Mouse (Mus musculus) cerebellum, adult 11 months (tissue): Measurements from ENCODE around the gene Dscaml1.

Experiments used
- DNase-seq: peaks from one replicate; pipeline ENCODE4 v3.0.0; 2022

Gene Dscaml1

GRCm38 (mm10) chr9:45788405-45788804 is 362.0 kb downstream of the Dscaml1 start:
- DNase-seq: no peak

DNA sequence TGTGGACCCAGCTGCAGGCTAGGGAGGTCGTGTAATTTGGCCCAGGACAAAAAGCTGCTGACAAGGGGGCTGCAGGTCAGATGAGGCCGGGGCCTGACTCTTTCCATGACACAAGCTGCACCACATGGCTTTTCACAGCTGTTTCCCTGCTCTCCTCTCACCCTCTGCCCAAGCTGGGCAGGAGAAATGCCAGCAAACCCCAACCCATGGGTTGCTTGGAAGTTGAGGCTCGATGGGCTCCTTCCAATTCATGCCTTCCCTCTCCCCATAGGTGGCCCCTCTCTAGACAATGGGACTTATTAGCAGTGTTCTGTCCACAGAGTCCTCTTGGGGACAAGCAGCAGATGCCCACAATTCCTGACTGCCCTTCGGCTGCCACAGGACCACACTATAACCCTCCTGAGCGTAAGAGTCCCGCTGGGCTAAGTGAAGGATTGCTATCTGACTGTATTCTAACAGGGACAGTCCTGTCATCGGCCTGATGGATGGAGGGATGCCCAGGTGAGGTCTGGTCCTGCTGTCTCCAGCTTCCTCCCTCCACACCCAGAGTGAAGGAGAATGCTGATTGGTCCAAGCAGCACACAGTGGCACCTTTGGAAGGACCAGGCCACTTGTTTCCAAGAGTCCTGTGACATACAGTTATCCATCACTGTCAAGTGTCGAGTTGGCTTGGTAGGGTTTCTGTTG is 365.2 kb downstream of the Dscaml1 start:
- no peak for DNase-seq

DNA sequence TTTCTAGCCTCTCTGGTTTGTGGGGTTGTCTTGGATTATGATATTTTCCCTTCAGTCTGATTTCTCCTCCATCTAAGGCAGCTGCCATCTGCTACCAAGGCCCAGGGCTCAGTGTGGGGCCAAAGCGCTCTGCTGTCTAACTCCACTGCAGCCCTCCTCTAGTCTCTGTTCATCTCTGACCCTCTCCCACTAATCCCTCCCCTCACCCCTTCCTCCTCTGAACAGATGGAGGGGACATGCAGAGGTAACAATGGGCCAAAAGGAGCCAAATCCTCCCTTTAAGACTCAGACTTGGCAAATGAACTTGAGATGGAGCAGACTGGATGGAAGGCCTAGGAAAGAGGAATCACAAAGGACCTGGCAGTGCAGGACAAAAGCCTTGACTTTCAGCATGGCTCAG is 365.8 kb downstream of the Dscaml1 start:
- DNase-seq: no peak

DNA sequence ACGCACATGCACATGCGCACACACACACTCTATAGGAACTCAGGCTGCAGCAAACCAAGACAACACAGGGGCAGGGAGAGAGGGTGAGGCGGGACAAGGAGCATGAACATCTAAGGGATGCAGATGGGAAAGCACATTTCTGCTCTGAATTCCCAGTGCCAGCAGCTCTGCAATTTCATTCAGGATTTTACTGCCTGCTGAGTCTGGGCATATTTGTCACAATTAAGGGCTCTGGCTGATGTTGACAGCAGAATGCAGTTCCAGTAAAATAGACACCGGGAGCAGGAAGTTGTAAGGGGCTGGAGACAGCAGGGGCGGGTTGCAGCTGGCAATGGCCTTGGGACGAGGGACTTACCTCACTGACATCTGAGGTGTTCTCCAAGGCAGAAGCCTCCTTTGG is 367.3 kb downstream of the Dscaml1 start:
- DNase-seq: no peak

DNA sequence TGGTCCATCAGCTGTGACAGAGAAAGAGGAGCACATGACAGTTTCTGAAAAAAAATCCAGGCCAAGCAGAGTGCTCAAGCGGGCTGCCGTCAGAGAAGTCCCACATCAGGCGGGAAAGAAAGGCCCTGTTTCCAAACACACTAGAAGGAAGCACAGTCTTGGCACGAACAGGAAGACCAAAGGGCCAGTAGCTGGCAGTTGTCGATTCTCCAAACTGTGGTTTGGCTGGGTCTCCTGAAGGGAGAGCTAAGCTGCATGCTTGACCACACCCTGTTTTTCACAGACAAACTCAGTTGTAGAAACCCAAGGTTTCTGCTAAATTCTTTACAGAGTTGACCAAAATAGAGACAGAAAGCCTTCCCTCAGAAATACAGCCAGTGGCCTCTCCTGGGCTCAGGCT is 369.3 kb downstream of the Dscaml1 start:
- no peak for DNase-seq

GRCm38 (mm10) chr9:45797271-45797670 is 370.8 kb downstream of the Dscaml1 start:
- no peak for DNase-seq

DNA sequence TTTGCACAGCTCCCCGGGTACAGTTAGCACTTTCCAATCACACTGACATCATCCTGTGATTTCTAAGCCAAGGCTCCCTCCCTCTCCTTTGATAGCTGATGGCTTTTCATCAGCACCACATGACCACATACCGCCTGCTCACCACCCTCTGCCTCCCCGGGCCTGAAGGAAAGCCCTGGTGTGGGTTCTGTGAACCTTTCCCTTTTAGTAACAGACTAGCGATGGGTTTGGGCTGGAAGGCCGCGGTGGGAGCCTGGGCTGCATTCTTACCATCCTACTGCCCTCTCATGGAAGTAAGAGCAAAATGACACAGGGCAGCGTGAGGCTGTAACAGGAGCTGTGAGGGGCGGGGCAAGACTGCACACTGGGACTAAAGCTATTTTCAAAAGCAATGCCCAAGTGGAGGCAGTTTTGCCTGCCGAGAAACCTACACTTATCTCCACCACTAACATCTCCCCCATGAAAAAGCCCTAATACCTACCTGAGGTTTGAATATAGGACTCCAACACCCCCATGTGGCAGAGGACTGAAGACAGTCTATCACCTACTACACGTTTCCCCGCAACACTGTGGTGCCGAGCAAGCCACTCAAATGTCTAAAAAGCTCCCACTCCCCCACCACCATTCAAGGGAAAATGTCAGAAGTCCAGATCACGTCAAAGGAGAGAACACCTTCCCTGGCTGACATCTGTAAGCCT is 372.2 kb downstream of the Dscaml1 start:
- DNase-seq: no peak

GRCm38 (mm10) chr9:45799402-45799801 is 373.0 kb downstream of the Dscaml1 start:
- no peak for DNase-seq
